Mouse (Mus musculus) bone marrow, adult 2 months (tissue): Measurements from ENCODE around the gene Sergef. TPM values are rescaled to one million over a fixed set of nuclear protein-coding genes. Genes with fewer than 3 reads are reported as not detected.
"Not testable (repeated sequence)": the region's sequence is repeated elsewhere in the genome, so short reads cannot be mapped to it uniquely, and the experiment has no call there.

Experiments
- H3K27ac ChIP-seq: fragments of 200-500 bp; 2 replicates; pipeline ENCODE4 v1.5.1; 2012; ENCODE audit warnings: low read depth, mild to moderate bottlenecking, control low read depth, inconsistent platforms, low read length; ENCODE audit not compliant: control insufficient read depth, poor library complexity, insufficient read depth
- H3K4me1 ChIP-seq: fragments of 200-500 bp; 2 replicates; pipeline ENCODE4 v1.6.1; 2011; ENCODE audit warnings: low read length; ENCODE audit not compliant: control insufficient read depth, insufficient read depth
- H3K4me3 ChIP-seq: fragments of 200-500 bp; replicated peaks from 2 replicates; pipeline ENCODE3; 2011; ENCODE audit warnings: mild to moderate bottlenecking, low read depth, low read length, control low read depth; ENCODE audit not compliant: control insufficient read depth
- CTCF ChIP-seq: fragments of 200-500 bp; IDR thresholded peaks from 2 replicates; pipeline ENCODE4 v1.5.1; 2011; ENCODE audit warnings: low read length, control low read depth; ENCODE audit not compliant: control insufficient read depth, insufficient read depth
- POLR2A ChIP-seq: fragments of 200-500 bp; IDR thresholded peaks from 2 replicates; pipeline ENCODE4 v1.6.1; 2011; ENCODE audit warnings: low read depth, mild to moderate bottlenecking, control low read depth, low read length, borderline replicate concordance; ENCODE audit not compliant: control insufficient read depth
- WGBS: fragments of 180-500 bp; shearing (Covaris S2); methylation state at CpG from one replicate; pipeline ENCODE4 v1.1.7; 2018; 5-methylcytosine and 5-hydroxymethylcytosine counted together
- polyA plus RNA-seq: library from polyadenylated mRNA; stranded (reverse); fragments of >200 nt; gene quantifications from 2 replicates; pipeline ENCODE4 v1.2.4, GENCODE M21; 2011; ENCODE audit warnings: low replicate concordance; ENCODE audit not compliant: missing spikeins, insufficient read depth, insufficient read length

Sergef gene
- polyA plus RNA-seq, 1 experiment, result 6.5 TPM

GRCm38 (mm10) chr7:46578091-46578490, 61.5 kb downstream of the Sergef start:
- TF ChIP-seq POLR2A (no peak), CTCF (no peak)
- 81% methylated on average over 5 of the region's 5 CpGs for WGBS
- Histone ChIP-seq H3K4me3 (no peak overlapping the region), H3K27ac (no peak overlapping the region), H3K4me1 (no peaks in the 10 kb centered on the region)

GRCm38 (mm10) chr7:46575897-46576296, 63.7 kb downstream of the Sergef start:
- TF ChIP-seq CTCF, result no peak
- no peak for TF ChIP-seq POLR2A
- Histone ChIP-seq H3K4me1 (no peaks in the 10 kb centered on the region), H3K27ac (no peak overlapping the region), H3K4me3 (no peak overlapping the region)
- 93% methylated on average over 2 of the region's 2 CpGs for WGBS

GRCm38 (mm10) chr7:46572803-46573594, 66.6 kb downstream of the Sergef start:
- TF ChIP-seq POLR2A (no peak), CTCF (no peak)
- H3K4me1 ChIP-seq, result no peaks in the 10 kb centered on the region
- 87% methylated on average over 15 of the region's 15 CpGs for WGBS
- H3K4me3 ChIP-seq, result no peak overlapping the region
- H3K27ac ChIP-seq, result no peak overlapping the region

- TF ChIP-seq CTCF, result peak; percentile 37; the same call in 1 of the 2 replicates
- not testable (repeated sequence) for H3K4me1 ChIP-seq, H3K27ac ChIP-seq, H3K4me3 ChIP-seq
- WGBS, result 51% methylated on average over 9 of the region's 9 CpGs
These were observed 70.1 kb downstream of the Sergef start for GRCm38 (mm10) chr7:46569509-46569908.

- H3K27ac ChIP-seq, result no peak overlapping the region
- 86% methylated on average over 8 of the region's 8 CpGs for WGBS
These were observed 73.1 kb downstream of the Sergef start for GRCm38 (mm10) chr7:46566318-46567007.

GRCm38 (mm10) chr7:46565374-46565773, 74.2 kb downstream of the Sergef start:
- TF ChIP-seq POLR2A (no peak), CTCF (no peak)
- Histone ChIP-seq H3K27ac (no peak overlapping the region), H3K4me1 (no peaks in the 10 kb centered on the region), H3K4me3 (no peak overlapping the region)
- 87% methylated on average over 7 of the region's 7 CpGs for WGBS

More at GRCm38 (mm10) chr7:46566318-46567007, 73.1 kb downstream of the Sergef start:
- no peaks in the 10 kb centered on the region for H3K4me1 ChIP-seq
- H3K4me3 ChIP-seq, result no peak overlapping the region
- TF ChIP-seq CTCF, result no peak
- no peak for TF ChIP-seq POLR2A

GRCm38 (mm10) chr7:46563801-46564200, 75.8 kb downstream of the Sergef start:
- TF ChIP-seq POLR2A, result no peak
- TF ChIP-seq CTCF, result 0 out of 2 replicates have a peak, but pooled peaks have one; percentile 21
- H3K4me1 ChIP-seq, result no peaks in the 10 kb centered on the region
- no peak overlapping the region for H3K4me3 ChIP-seq
- H3K27ac ChIP-seq, result no peak overlapping the region

GRCm38 (mm10) chr7:46560061-46560460, 79.5 kb downstream of the Sergef start:
- no peak for TF ChIP-seq POLR2A
- no peak for TF ChIP-seq CTCF
- 70% methylated on average over 2 of the region's 2 CpGs for WGBS
- no peak overlapping the region for H3K4me3 ChIP-seq

GRCm38 (mm10) chr7:46559643-46560042, 80.0 kb downstream of the Sergef start:
- no peak overlapping the region for H3K27ac ChIP-seq
- no peak for TF ChIP-seq POLR2A
- no peak for TF ChIP-seq CTCF
- no peaks in the 10 kb centered on the region; the same call in 1 of the 2 replicates for H3K4me1 ChIP-seq
- no peak overlapping the region for H3K4me3 ChIP-seq
- 47% methylated on average over 6 of the region's 6 CpGs for WGBS

More at GRCm38 (mm10) chr7:46560061-46560460, 79.5 kb downstream of the Sergef start:
- Histone ChIP-seq H3K4me1 (no peaks in the 10 kb centered on the region; the same call in 1 of the 2 replicates), H3K27ac (no peak overlapping the region)
